Mouse (Mus musculus) frontal cortex, postnatal 36 days (tissue): ENCODE data around the gene Mpped2.

Source experiments
- DNase-seq, 2 experiments: peaks; one replicate each; pipeline ENCODE4 v3.0.0; 2022; ENCODE audit warnings: low spot score in 2 of 2

Mpped2 gene

GRCm38 (mm10) chr2:106796246-106796645 lies 103.2 kb downstream of the Mpped2 start:
- DNase-seq: no peak

- no peak for DNase-seq
Observed at GRCm38 (mm10) chr2:106797855-106798254, 104.8 kb downstream of the Mpped2 start.

- no peak for DNase-seq
Observed at GRCm38 (mm10) chr2:106798824-106799223, 105.8 kb downstream of the Mpped2 start.

GRCm38 (mm10) chr2:106815898-106816297 lies 122.8 kb downstream of the Mpped2 start:
- no peak for DNase-seq

GRCm38 (mm10) chr2:106821292-106821691 lies 128.2 kb downstream of the Mpped2 start:
- DNase-seq: no peak

GRCm38 (mm10) chr2:106821883-106822282 lies 128.8 kb downstream of the Mpped2 start:
- no peak for DNase-seq

- DNase-seq: no peak
Observed at GRCm38 (mm10) chr2:106822540-106822939, 129.5 kb downstream of the Mpped2 start.

GRCm38 (mm10) chr2:106825461-106825860 lies 132.4 kb downstream of the Mpped2 start:
- DNase-seq: no peak

- DNase-seq: no peak
Observed at GRCm38 (mm10) chr2:106826023-106826422, 133.0 kb downstream of the Mpped2 start.

GRCm38 (mm10) chr2:106826806-106827205 lies 133.7 kb downstream of the Mpped2 start:
- no peak for DNase-seq

- no peak for DNase-seq
Observed at GRCm38 (mm10) chr2:106828573-106829310, 135.7 kb downstream of the Mpped2 start.

GRCm38 (mm10) chr2:106829420-106829819 lies 136.4 kb downstream of the Mpped2 start:
- peak in 1 of 2 experiments; percentile 12 for DNase-seq

GRCm38 (mm10) chr2:106832577-106832976 lies 139.5 kb downstream of the Mpped2 start:
- DNase-seq: no peak

- DNase-seq: no peak
Observed at GRCm38 (mm10) chr2:106833212-106833611, 140.1 kb downstream of the Mpped2 start.

- DNase-seq: no peak
Observed at GRCm38 (mm10) chr2:106835321-106835720, 142.3 kb downstream of the Mpped2 start.

- no peak for DNase-seq
Observed at GRCm38 (mm10) chr2:106837241-106837640, 144.2 kb downstream of the Mpped2 start.

- no peak for DNase-seq
Observed at GRCm38 (mm10) chr2:106844147-106844546, 151.1 kb downstream of the Mpped2 start.

- no peak for DNase-seq
Observed at GRCm38 (mm10) chr2:106844766-106845678, 152.0 kb downstream of the Mpped2 start.

GRCm38 (mm10) chr2:106846511-106846910 lies 153.4 kb downstream of the Mpped2 start:
- DNase-seq: no peak

GRCm38 (mm10) chr2:106849389-106849788 lies 156.3 kb downstream of the Mpped2 start:
- no peak for DNase-seq

GRCm38 (mm10) chr2:106851515-106851914 lies 158.4 kb downstream of the Mpped2 start:
- DNase-seq: no peak

GRCm38 (mm10) chr2:106854213-106854612 lies 161.1 kb downstream of the Mpped2 start:
- DNase-seq: no peak

- peak in 1 of 2 experiments; percentile 27 for DNase-seq
Observed at GRCm38 (mm10) chr2:106854758-106855157, 161.7 kb downstream of the Mpped2 start.
